Mouse (Mus musculus) WW6 (cell line): ENCODE measurements around the gene Ipo8.

Source experiments
- DNase-seq: peaks from one replicate; pipeline ENCODE4 v3.0.0-alpha.2; 2013; ENCODE audit warnings: low read depth, low spot score

The Ipo8 gene

DNA sequence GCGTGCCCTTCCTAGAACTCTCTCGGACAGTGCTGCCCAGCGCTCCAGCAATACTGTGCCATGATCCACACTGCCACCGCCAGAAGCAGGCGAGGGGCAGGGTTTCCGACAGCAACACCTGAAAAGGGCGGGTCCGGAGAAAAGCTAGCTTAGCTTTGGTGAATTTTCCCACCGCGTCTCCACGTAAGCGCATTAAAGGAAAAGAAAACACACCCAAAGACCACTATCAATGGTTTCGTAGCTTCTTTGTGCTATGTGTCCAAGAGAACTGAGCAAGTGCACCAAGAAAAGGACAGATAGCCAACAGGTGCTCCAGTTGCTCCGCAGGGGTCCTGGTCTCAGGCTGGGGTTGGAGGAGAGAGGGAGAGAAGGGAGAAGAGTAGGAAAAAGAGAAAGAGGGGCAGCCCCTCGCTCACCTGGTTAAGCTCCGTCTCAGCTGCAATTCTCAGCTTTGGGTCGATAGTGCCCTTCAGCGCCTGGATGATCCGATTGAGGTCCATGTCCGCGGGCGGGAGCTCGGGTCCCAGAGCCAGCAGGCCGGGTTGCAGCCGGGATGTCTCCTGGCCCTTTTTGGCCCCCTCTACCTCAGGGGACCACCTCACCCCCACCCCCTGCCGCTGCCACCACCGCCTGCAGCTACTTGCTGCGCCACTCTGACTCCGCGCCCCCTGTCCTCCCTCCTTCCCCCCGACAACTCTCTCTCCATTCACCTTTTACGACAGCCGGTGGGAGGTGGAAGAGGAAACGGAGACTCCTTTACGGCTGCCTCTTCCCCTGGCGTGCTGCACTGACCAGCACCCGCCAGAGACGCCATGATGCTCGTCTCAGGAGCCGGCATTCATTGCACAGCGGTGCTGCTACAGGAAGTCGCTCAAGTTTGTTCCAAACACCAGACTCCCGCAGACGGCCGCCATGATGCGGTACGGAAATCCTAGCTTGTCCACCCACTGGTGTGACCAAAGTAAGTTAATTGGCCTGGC lies at the start of gene Ipo8:
TSS of gene Ipo8 (minus strand) at position 720 of the 980 bp plus-strand sequence.
- peak; percentile 86 for DNase-seq

DNA sequence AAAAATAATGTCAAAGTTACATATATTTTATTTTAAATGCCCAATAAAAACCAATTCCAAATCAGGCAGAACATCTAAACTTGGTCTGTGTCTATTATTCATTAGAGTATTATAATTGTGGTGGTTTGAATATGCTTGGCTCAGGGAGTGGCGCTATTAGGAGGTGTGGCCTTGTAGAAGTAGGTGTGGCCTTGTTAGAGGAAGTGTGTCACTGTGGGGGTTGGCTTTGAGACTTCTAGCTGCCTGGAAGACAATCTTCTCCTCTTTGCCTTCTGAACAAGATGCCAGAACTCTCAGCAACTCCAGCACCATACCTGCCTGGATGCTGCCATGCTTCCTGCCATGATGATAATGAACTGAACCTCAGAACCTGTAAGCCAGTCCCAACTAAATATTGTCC lies 42.6 kb upstream of the Ipo8 start:
- DNase-seq: no peak

DNA sequence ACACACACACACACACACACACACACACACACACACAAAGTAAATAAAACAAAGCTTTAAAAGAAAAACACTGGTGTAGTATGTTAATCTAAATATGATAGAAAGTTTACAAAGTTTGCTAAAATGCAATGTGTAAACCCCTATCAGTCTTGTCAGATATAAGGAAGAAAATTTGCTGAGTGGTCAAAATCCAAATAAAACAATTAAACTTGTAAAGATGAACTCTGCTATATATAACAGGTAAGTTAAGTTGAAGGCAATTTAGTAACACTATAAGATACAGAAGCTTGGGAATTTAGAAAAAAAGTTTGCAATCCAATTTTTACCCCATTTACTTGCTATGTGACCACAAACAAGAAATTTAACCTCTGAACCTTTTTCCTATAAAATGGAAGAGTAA lies 14.4 kb upstream of the Ipo8 start:
- DNase-seq: no peak

DNA sequence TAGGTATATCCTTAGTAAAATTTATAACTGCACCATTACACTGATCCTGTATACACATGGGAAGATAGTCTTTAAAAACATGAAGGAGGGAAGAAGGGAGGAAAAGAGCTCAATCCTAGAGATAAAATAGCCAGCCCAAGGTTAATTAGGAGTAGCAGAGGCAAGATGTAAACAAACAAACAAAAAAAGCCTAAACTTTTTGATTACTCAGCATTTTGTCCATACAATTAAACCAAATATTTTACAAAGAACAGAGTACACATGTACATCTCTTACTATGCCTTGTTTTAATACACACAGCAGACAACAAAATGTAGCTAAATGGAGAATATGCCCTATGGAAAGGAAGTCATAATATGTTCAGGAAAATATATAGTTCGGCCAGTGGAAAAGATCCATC lies 10.5 kb upstream of the Ipo8 start:
- DNase-seq: no peak

DNA sequence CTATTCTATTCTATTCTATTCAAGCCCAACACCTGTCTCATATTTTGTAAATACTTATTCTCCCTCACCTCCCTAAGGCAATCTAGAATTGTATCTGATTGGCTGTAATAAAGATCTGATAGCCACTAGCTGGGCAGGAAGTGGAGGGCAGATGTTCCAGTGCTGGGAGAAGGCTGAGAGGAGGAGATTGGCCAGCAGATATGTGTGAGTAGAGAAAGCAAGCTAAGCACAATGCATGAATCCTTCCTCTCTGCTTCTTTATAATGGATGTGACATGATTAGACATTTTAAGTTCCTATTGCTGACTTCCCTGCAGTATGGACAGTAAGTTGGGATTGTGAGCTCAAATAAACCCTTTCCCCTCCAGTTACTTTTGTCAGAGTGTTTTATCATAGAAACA lies 7.2 kb upstream of the Ipo8 start:
- no peak for DNase-seq

DNA sequence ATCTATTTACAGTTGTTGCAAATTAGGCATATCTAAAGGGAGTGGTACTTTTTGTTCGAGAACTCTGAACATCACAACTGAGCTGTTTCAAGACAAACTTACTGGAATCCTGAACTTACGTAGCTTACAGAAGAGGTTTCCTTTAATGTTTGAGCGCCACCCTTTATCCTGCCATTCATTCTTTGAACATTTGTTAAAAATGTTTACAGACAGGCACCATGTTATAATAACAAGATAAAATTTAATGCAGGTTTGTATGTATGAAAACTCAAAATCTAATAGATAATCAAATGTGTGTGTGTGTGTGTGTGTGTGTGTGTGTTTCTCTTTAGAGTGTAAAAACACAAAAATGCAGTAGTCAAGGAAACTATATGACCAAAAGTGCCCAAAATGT lies 458 bp upstream of the Ipo8 start:
- DNase-seq: no peak

DNA sequence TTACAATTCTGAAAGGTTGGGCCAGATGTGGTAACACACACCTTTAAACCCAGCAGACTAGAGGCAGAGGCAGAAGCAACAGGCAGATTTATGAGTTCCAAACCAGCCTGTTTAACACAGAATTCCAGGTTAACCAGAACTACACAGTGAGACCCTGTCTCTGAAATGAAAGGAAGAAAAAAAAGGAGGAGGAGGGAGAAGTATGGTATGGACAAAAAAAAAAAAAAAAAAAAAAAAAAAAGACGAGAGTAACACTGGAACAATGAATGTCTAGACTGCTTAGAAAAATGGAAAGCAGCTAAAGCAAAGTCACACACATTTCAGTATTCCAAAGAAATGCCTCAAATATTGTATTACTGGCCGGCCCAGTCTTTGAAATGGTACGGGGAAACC lies 916 bp downstream of the Ipo8 start:
- DNase-seq: no peak

DNA sequence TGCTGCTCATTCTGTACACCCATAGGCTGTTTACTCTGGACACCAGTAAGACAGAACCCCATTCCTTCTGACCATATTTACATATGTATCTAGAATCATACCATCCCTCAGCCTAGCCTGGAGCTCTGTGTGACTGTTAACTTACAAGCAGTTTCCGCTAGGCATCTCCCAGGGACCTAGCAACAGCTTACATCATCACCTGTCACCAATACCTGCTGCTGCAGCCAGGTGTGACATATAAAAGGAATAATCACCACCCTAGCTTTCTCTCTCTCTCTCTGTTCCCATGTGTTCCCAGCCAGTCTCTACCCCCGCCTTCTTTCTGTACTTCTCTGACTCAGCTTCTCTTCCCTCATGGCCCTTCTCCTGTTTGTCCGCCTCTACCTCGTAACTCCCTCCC lies 5.1 kb downstream of the Ipo8 start:
- DNase-seq: no peak

DNA sequence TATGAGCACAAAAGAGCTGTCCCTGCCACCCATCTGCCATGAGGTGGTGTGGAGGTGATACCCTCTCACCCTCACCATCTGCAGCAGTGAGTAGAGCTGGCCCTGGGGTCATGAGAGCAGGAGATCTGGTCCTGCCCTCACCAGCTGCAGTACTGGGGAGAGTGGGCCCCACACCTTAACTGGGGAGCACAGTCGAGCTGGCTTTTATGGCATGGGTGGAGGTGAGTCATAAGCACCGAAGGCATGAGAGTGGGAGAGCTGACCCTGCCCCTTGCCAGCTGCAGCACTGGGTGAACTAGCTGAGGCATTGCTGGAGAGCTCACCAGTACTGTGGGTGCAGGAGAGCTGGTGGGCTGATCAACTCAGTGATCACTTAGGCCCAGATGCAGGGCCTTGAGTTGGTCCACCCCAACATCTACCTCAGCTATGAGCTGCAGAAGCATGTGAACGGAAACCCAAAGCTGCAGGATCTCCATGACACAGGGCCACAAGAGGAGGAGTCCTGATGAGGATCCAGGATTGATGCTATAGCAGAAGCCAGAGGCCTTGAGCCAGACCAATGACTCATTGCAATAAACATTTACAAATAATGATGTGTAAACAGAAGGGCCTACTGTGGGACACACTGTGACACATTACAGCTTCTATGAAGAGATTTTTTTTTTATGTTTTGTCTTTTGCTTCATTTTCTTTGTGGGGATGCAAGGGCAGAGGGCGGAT lies 12.5 kb downstream of the Ipo8 start:
- DNase-seq: no peak

DNA sequence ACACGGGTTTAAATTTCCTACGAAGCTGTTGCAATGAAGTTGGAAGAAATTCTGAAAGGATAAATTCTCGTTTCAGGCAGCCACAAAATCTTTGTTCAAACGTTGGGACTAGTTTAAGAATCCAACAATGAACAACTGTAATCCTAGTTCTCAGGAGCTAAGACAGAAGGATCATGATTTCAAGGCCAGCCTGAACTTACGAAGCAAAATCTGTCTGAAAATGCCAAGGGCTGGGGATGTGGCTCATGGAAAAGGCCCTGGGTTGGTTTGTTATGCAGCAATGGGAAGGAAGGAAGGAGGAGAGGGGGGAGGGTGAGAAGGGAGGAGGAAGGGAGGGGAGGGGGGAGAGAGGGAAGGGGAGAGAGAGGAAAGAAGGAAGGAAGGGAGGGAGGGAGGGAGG lies 14.5 kb downstream of the Ipo8 start:
- no peak for DNase-seq

DNA sequence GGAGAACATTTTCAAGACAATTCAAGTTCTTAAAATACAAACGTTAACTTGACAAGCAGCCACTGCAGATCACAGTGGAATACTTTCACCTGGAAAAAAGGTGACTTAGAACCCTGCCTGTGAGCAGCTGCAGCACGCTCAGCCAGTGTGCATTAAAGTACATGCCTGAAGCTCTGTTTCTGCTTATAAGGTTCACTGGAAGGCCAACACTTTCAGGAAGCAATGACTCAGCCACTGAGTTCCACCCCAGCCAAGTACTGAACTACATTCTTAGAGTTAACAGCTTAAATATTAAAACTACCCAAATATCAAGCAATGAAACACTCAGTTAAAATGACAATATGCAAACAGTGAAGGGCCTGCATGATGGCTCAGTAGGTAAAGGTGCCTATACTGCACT lies 20.1 kb downstream of the Ipo8 start:
- no peak for DNase-seq

DNA sequence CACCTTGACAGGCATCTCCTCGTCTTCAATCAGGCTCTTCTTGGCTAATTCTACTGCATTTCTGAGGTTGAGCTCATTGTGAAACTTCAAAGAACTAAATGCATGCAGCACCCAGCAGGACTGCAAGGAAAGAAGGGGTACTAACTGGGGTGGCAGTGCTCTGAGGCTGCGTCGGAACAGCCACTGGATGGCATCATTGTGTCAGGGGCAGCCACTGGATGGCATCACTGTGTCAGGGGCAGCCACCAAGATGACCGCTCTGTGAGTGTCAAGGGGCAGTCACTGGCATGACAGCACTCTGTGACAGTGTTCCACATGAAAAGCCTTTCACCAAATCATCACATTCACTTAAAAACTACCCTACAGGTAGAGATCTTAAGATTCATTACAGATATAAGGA lies 31.5 kb downstream of the Ipo8 start:
- DNase-seq: no peak

DNA sequence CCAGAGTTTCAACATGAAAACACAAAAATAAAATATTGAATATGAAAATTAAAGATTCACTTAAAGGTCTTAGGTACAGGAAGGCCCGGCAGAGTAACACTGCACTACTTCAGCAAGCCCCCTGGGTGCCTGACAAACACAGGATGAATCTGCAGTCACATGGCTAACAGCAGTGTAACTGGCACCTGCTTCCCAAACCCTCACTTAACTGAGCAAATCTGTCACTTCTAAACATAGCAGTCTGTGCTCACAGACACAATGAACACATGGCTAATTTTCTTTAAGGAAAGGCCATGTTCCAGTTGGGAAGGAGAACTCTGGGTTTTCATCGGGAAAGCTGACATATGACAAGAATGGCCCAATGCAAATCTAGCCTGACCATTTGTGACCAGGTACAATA lies 36.1 kb downstream of the Ipo8 start:
- DNase-seq: no peak

DNA sequence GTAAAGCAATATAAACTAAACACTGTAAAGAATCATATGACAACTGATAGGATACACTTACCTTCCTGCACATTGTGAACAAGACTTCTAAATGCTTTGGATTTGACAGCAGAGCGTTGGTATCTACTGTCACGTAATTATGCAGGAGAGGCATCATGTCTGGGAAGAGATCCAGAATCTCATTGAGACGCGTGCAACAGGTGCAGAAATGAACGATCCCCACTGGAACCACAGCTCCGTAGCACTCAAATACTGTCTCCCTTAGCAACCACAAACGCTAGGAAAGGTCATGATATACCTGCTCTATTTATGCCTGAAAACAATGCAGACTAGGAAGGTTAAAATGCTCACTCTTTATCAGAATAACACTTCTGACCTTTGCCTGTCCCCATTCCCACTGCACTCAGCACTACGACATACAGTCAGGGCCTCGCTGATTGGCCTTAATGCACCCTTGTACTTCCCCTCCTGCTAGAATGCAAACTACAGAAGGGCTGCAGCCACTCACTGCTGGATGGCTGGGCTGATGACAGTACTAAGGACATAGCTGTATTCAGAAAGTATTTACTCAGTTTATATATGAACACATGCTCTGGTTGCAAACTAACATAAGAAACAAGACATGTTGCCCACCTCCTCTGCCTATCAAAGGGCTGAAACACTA lies 42.1 kb downstream of the Ipo8 start:
- DNase-seq: no peak

DNA sequence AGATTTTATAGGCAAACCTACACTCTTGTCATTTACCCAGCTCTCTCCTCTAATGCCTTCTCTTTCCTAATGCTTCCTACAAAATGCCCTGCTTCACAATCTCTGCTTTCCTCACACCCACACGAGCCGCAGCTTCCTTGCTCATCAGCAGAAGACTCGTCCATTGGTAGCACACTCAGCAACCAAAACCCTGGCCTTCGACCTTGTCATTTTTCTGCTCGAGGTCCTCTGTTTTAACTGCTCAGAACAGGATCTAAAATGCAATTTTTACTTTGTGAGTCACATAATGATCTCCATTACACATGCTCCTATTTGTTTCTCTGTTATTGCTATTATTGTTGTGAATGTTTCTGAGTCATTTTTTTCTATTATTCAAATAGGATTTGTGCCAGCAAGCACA lies 45.1 kb downstream of the Ipo8 start:
- no peak for DNase-seq

DNA sequence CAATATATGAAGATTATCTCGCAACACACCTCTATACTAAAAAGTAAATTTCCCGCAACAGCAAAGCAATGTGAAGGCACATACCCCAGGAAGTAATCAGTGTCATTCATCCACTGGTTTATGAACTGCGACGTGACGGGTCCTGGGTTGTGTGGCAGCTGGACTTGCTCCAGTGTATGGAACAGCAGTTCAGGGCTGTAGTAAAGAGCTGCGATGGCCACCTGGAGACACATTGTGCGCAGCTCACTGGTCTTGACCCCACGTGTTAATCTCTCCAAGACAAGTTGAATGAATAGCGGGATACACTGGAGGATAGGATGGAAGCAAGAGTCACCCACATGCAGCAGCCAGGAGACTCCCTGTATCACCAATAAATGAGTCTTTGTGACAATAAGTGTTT lies 46.8 kb downstream of the Ipo8 start:
- DNase-seq: no peak

DNA sequence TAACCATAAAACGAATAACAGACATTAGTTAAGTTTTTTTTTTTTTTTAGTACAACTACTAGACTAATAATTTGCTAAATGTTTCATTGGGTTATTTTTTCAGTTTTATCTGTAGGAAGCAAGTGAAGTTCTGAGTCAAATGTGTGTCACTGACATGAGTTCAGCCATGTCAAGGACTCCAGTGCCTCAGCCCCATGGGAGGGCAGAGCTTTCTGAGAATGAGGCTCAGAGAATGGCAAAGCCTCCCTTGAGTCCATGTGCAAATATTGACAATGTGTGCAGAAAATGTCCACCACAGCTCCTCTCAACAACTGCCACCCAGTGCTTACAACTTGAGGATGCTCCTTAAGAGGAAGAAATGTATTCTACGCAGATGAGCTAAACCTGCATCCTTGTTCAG lies 55.0 kb downstream of the Ipo8 start:
- no peak for DNase-seq

DNA sequence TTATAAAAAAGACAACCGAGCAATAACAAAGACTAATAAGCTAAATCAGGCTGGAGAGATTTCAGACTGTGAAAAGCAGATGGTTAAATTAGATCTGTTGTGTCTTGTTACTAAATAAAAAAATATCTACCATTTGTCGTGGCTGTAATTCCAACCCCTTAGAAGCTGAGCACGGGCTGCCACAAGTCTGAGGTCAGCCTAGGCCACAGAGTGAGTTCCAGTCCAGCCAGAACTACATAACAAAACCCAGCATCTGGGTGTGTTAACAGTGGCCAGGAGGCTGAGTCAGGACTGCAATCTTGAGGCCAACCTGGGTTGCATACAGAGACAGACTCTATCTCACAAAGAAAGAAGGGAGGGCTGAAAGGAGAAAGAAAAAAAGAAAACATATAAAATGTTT lies 59.8 kb downstream of the Ipo8 start:
- no peak for DNase-seq

DNA sequence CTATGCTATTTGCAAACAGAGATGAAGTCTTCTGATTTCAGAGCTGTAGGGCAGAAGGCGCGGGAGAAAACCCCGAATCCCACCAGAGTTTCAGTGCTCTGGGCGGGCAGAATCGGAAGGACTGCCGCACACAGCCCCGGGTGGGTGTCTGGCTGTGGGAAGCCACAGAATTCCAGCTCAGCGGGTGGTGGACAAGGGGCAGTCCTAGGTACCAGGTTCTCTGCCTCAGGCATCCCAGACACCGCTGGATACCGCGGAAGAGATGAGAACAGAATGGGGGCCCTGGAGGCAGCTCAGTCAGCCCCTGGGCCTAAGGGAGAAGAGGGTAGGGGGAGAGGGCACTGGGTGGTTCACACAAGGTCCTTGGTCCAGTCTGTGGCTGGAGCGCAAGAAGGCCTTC lies 62.8 kb downstream of the Ipo8 start:
- peak; percentile 18 for DNase-seq

DNA sequence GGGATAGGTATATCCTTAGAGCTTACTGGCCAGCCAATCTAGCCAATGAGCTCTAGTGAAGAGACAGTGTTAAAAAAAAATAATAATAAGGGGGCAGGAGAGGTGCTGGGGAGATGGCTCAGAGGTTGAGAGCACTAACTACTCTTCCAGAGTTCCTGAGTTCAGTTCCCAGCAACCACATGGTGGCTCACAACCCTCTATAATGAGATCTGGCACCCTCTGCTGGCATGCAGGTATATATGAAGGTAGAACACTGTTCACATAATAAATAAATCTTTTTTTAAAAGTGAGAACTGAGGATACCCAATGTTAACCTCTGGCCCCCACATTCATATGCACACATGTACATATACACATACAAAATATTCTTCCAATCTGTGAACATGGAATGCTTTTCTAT lies 64.0 kb downstream of the Ipo8 start:
- DNase-seq: no peak

DNA sequence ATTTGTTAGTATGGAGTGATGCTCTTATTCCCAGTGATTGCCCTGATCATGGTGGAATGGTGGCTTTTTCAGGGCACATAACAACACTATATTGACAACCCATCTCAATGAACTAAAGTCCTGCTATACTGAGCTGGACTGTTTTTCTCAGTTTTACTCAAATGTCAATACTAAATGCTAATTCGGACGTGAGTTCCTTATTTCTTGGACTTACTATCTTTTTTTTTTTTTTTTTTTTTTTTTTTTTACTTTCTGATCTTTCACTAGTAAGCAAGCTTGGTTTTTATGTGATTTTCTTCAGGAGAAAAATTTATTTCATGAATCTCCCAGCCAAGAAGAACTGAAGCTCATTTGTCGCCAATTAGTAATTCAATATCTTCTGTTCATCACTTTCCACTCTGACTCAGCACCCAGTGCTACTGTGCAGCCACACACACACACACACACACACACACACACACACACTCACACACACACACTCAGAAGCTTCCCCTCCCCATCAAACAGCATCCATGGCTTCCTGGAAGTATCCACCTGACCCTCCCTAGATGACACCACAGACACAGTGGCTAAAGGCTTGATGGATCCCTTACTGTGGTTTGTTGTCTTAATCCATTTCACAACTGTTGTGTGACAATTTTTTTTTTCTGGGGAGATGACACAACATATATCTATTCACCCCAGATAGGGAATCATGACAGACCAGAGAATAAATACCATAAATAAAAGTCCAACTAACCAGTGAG lies 69.1 kb downstream of the Ipo8 start:
- no peak for DNase-seq

DNA sequence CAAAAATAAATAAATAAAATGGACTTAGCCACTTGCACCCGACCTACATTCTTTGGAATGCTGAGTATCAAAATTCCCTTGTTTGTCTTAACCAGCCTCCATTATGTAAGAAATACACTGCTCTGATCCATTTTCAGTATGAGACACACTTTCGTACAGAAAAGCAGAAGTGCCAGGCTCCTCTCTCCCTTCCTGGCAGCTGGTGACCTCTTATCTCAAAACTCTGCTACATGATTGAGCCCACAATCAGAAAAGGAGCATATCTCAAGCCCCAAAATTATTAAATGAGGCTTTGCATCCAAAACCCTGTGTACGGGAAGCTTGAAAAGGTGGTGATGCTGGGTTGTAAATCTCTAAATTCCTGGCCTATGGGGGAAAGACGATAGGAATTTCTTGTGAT lies 69.8 kb downstream of the Ipo8 start:
- no peak for DNase-seq
